Mouse (Mus musculus) embryonic facial prominence, embryonic 13.5 days (tissue): ENCODE results near the gene 1810046K07Rik. TPM values are rescaled to one million over a fixed set of nuclear protein-coding genes. Genes with fewer than 3 reads are reported as not detected.

Experiments used
- ATAC-seq: fragments of 200-750 bp; cut with Nextera tagmentation; 2 replicates; pipeline ENCODE4 v1.8.0; 2017; ENCODE audit warnings: low read depth; ENCODE audit not compliant: insufficient number of reproducible peaks, insufficient read depth, low FRiP score, low TSS enrichment
- H3K27ac ChIP-seq: fragments of 300-500 bp; sonication (generic); 2 replicates; pipeline ENCODE4 v1.5.1; 2015; ENCODE audit warnings: moderate library complexity, mild to moderate bottlenecking, inconsistent platforms
- H3K27me3 ChIP-seq: fragments of 300-500 bp; sonication (generic); 2 replicates; pipeline ENCODE4 v1.6.1; 2015; ENCODE audit warnings: mild to moderate bottlenecking, inconsistent platforms
- H3K36me3 ChIP-seq: fragments of 300-500 bp; sonication (generic); 2 replicates; pipeline ENCODE4 v1.6.1; 2015; ENCODE audit warnings: mild to moderate bottlenecking, inconsistent platforms
- H3K4me1 ChIP-seq: fragments of 300-500 bp; sonication (generic); 2 replicates; pipeline ENCODE4 v1.6.1; 2015; ENCODE audit warnings: inconsistent platforms
- H3K4me2 ChIP-seq: fragments of 300-500 bp; sonication (generic); 2 replicates; pipeline ENCODE4 v1.6.1; 2015; ENCODE audit warnings: moderate library complexity, mild to moderate bottlenecking, inconsistent platforms
- H3K4me3 ChIP-seq: fragments of 300-500 bp; sonication (generic); 2 replicates; pipeline ENCODE4 v1.5.1; 2015; ENCODE audit warnings: mild to moderate bottlenecking, inconsistent platforms
- H3K9ac ChIP-seq: fragments of 300-500 bp; sonication (generic); 2 replicates; pipeline ENCODE4 v1.6.1; 2015; ENCODE audit warnings: mild to moderate bottlenecking, inconsistent platforms
- H3K9me3 ChIP-seq: fragments of 300-500 bp; sonication (generic); 2 replicates; pipeline ENCODE4 v1.6.1; 2016; ENCODE audit warnings: inconsistent platforms
- WGBS: fragments of 180-500 bp; shearing (Covaris S2); methylation state at CpG from one replicate; pipeline ENCODE4 v1.1.7; 2015; ENCODE audit warnings: mixed read lengths; 5-methylcytosine and 5-hydroxymethylcytosine counted together
- polyA plus RNA-seq: library from polyadenylated mRNA; unstranded; fragments of >200 nt; fragmentation: Nextera tagmentation; extraction: Ambion mirVana; gene quantifications from 2 replicates; pipeline ENCODE4 v1.2.1, GENCODE M21; 2015

1810046K07Rik gene
- polyA plus RNA-seq: not detected in 2 replicates

DNA sequence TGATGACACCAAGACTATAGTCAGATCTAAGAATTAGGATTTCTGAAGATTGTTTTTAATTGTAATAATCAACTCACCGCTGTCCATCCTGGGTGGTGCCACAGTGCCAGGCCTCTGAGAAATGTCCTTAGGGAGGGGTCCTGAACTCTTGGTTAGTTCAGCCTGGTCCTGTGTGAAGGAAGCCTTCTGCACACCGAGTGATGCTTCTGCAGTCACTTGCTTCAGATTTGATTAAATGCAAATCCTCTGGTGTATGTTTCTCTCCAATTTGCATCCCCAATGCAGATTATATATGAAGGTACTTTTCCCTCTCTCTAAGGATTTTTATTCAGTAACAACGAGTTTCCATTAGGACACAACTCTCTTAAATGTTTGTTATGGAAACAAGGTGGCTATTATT, at the start of gene 1810046K07Rik:
Gene 1810046K07Rik (minus strand): TSS at position 187 of the 400 bp plus-strand sequence.
- Histone ChIP-seq H3K36me3 (no peaks in the 10 kb centered on the region), H3K27ac (no peak within 1 kb of the TSS), H3K4me1 (no peaks in the 10 kb centered on the region), H3K9ac (no peak within 1 kb of the TSS), H3K4me3 (no peak within 1 kb of the TSS), H3K27me3 (peaks cover 5% of the 10 kb centered on the region; the same call in 1 of the 2 replicates), H3K9me3 (no peaks in the 10 kb centered on the region), H3K4me2 (no peak within 1 kb of the TSS)
- 80% methylated on average over 3 of the region's 3 CpGs for WGBS
- ATAC-seq: no peak

DNA sequence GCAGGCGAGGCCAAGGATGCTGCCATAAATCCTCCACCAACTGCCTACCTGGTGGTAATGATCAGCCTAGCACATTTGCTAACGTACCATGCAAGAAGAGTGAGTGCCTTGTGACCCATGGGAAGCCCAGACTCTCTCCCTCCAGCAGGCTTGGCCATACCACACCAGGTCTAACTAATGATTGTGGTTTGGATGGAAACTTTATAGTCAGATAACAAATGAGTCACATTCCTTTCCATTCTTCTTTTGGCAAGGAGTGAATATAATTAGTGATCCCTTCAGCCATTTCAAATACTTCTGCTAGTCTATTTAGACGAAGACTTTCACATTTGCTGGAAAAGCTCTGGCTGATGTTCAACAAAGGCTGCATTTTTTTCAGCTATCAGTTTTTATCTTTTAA, 40.8 kb upstream of the 1810046K07Rik start:
- H3K27ac ChIP-seq: no peak overlapping the region
- H3K9ac ChIP-seq: no peak overlapping the region
- no peaks in the 10 kb centered on the region for H3K9me3 ChIP-seq
- no peak overlapping the region for H3K4me2 ChIP-seq
- no peaks in the 10 kb centered on the region for H3K4me1 ChIP-seq
- H3K4me3 ChIP-seq: no peak overlapping the region
- 68% methylated on average over 3 of the region's 3 CpGs for WGBS
- no peaks in the 10 kb centered on the region for H3K36me3 ChIP-seq
- no peak for ATAC-seq
- H3K27me3 ChIP-seq: no peaks in the 10 kb centered on the region

- H3K9me3 ChIP-seq: no peaks in the 10 kb centered on the region
- H3K4me1 ChIP-seq: 0 out of 2 replicates have a peak, but pooled peaks cover 3% of the 10 kb centered on the region
- 88% methylated on average over 3 of the region's 3 CpGs for WGBS
- no peak for ATAC-seq
- no peaks in the 10 kb centered on the region for H3K36me3 ChIP-seq
- H3K27ac ChIP-seq: no peak overlapping the region
- H3K27me3 ChIP-seq: no peaks in the 10 kb centered on the region
- H3K4me2 ChIP-seq: no peak overlapping the region
- no peak overlapping the region for H3K9ac ChIP-seq
- no peak overlapping the region for H3K4me3 ChIP-seq
Observed at GRCm38 (mm10) chr9:51367124-51367523, 38.4 kb upstream of the 1810046K07Rik start.

GRCm38 (mm10) chr9:51364059-51364458, 35.3 kb upstream of the 1810046K07Rik start:
- H3K9ac ChIP-seq: no peak overlapping the region
- no peak overlapping the region for H3K4me2 ChIP-seq
- H3K27me3 ChIP-seq: no peaks in the 10 kb centered on the region
- no peak overlapping the region for H3K27ac ChIP-seq
- 70% methylated on average over 4 of the region's 4 CpGs for WGBS
- 0 out of 2 replicates have a peak, but pooled peaks cover 3% of the 10 kb centered on the region for H3K4me1 ChIP-seq
- no peaks in the 10 kb centered on the region for H3K36me3 ChIP-seq
- ATAC-seq: no peak
- no peaks in the 10 kb centered on the region for H3K9me3 ChIP-seq
- H3K4me3 ChIP-seq: no peak overlapping the region

DNA sequence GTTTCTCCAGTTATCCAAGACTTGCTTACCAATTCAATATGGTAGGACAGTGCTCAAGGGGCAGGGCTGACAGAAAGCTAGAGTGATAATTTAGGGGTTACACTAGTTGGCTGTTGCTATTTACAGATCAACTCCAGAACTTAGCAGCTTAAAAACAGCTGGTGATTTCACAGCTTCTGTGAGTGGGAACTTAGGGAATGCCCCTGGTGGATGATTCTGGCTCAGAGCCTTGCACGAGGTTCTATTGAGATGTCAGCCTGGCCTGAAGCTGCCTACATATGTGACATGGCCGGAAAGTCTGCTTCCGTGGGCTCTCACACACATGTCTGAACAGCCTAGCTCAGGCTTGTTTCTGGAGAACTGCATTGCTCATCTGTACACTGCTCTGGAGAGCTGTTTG, 24.8 kb upstream of the 1810046K07Rik start:
- WGBS: 70% methylated on average over 3 of the region's 3 CpGs
- H3K4me1 ChIP-seq: no peaks in the 10 kb centered on the region
- H3K9me3 ChIP-seq: no peaks in the 10 kb centered on the region
- no peak overlapping the region for H3K9ac ChIP-seq
- H3K4me3 ChIP-seq: no peak overlapping the region
- H3K27ac ChIP-seq: no peak overlapping the region
- peaks cover 10% of the 10 kb centered on the region; the same call in 1 of the 2 replicates for H3K27me3 ChIP-seq
- ATAC-seq: no peak
- no peak overlapping the region for H3K4me2 ChIP-seq
- no peaks in the 10 kb centered on the region for H3K36me3 ChIP-seq

DNA sequence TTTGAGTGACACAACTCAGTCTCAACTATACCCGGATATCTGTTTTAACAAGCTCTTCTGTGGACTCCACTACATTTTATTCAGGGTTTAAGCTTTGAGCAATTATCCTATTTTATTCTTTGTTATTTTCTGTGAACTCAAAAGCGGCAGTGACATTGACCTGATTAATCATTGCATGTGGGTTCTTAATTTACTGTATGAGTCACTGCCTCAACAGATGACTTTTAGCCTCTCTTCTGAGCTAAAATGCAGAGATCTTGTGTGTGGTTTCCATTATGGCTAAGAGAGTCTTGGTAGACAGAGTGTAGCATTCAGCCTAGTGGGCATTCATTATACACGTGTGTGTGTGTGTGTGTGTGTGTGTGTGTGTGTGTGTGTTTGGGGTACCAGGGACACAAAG, 24.2 kb upstream of the 1810046K07Rik start:
- ATAC-seq: no peak
- H3K4me2 ChIP-seq: no peak overlapping the region
- peaks cover 10% of the 10 kb centered on the region; the same call in 1 of the 2 replicates for H3K27me3 ChIP-seq
- H3K9ac ChIP-seq: no peak overlapping the region
- no peaks in the 10 kb centered on the region for H3K4me1 ChIP-seq
- WGBS: 65% methylated on average over 3 of the region's 3 CpGs
- no peaks in the 10 kb centered on the region for H3K36me3 ChIP-seq
- no peak overlapping the region for H3K4me3 ChIP-seq
- no peak overlapping the region for H3K27ac ChIP-seq
- no peaks in the 10 kb centered on the region for H3K9me3 ChIP-seq

DNA sequence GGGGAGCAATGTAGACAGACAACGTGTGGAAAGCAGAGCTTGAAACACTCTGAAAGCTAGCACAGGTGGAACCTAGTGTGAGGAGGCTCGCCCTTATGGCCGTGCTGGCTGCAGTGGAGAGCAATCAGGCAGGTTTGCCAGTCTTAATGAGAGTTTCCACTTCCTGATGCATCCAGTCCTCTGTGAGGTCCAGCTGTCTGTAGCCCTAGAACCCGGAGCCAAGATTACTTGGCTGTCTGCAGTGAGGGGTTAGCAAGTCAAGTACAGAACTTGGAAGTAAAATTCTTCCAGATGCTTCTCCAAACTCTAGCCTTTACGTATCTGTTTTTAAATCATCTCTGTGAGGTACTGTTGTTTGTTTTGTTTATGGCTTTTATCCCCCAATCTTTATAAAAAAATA, 20.7 kb upstream of the 1810046K07Rik start:
- no peak for ATAC-seq
- Histone ChIP-seq H3K36me3 (no peaks in the 10 kb centered on the region), H3K4me1 (0 out of 2 replicates have a peak, but pooled peaks cover 3% of the 10 kb centered on the region), H3K9ac (no peak overlapping the region), H3K4me2 (no peak overlapping the region), H3K27me3 (peaks cover 10% of the 10 kb centered on the region; the same call in 1 of the 2 replicates), H3K4me3 (no peak overlapping the region), H3K27ac (no peak overlapping the region), H3K9me3 (no peaks in the 10 kb centered on the region)
- WGBS: 71% methylated on average over 5 of the region's 5 CpGs

DNA sequence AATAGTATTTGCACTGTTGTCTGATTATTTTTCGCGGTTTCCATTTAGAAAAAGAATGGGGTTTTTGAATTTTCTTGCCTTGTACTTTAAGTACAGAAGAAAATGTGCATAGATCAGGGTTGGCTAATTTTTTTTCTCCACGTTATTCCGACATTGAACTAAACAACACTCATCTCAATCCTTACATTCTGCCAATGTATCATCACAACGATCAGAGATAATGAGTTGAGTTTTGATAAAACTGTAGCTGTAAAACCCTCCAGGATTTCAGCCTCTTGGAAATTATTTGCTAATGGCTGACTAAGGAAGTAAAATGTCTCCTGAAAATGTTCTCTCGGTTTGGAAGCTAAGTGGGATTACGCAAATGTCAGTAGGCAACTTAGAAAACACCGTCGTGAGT, 17.1 kb upstream of the 1810046K07Rik start:
- no peak overlapping the region for H3K4me3 ChIP-seq
- H3K4me2 ChIP-seq: no peak overlapping the region
- ATAC-seq: no peak
- H3K9me3 ChIP-seq: no peaks in the 10 kb centered on the region
- no peaks in the 10 kb centered on the region for H3K36me3 ChIP-seq
- 0 out of 2 replicates have a peak, but pooled peaks cover 3% of the 10 kb centered on the region for H3K4me1 ChIP-seq
- no peak overlapping the region for H3K27ac ChIP-seq
- H3K9ac ChIP-seq: no peak overlapping the region
- WGBS: 90% methylated on average over 9 of the region's 9 CpGs
- H3K27me3 ChIP-seq: peaks cover 16% of the 10 kb centered on the region

DNA sequence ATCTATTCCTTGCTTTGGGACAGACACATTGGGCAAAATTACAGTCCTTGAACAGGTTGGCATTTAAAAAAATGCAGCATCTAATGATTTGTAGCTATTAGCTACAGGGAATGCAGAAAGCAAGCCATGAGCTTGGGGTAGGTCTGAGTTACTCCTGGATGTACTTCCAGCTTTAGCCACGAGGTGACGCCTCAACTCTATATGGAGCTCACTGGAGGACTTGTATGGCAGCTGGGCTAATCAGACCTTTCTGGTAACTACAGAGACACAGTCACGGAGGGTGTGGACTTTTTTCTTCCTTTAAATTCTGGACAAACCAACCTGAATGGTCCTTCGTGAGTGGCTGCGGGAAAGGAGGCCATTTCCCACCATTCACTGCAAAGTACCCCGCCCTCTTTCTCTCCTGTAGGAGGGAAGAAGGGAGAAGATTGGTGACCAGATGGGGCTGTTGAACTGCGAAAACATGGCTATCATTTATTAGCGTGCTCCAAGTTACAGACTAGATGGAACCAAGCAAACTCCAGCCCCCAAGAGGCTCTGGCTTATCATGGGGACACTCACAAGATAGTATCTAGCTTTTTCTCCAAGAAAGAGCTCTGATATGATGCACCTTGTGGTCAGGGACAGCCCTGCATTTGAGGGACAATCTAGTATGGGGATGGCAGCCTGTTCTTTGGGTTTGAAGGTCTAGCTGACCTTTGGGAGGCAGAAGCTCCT, 6.7 kb upstream of the 1810046K07Rik start:
- Histone ChIP-seq H3K9me3 (no peaks in the 10 kb centered on the region), H3K27ac (no peak overlapping the region), H3K36me3 (no peaks in the 10 kb centered on the region), H3K4me1 (no peaks in the 10 kb centered on the region; the same call in 1 of the 2 replicates), H3K4me3 (no peak overlapping the region), H3K9ac (no peak overlapping the region), H3K4me2 (peak overlapping the region; percentile 48), H3K27me3 (peaks cover 16% of the 10 kb centered on the region)
- ATAC-seq: no peak
- 23% methylated on average over 8 of the region's 8 CpGs for WGBS

DNA sequence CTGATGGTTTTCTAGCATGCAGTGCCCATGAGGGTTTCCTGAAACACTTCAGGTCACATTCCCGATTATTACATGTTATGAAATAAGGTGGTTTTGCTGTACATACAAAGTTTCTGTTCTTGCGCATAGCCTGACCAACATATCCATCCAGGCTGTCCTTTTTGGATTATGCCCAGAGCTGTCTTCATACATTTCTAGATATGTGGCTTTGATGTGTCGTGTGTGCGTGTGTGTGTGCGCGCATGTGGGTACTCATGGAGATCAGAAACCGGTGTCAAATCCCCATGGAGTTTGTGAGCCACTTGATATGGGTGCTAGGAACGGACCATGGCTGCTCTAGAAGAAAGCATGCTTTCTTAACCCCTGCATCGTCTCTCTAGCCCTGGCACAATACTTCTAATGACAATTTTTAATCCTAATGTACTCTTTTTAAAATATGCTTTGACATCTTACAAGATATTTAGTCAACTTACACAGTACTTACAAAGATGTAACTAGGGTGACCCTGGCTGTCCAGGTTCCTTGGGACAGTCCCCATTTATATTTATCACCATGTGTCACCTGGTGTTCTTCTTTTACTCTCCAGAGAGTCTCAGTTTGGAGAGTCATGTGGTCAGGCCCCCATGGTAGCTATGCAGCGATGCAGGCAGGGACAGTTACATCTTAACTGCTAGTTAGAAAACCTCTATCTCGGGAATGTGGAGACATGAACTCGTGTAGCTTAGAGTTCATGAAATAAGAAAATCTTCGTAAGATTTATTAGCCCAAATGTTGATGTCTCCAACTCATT, 2.9 kb upstream of the 1810046K07Rik start:
- no peaks in the 10 kb centered on the region for H3K9me3 ChIP-seq
- H3K4me1 ChIP-seq: no peaks in the 10 kb centered on the region; the same call in 1 of the 2 replicates
- no peak overlapping the region for H3K4me2 ChIP-seq
- H3K4me3 ChIP-seq: no peak overlapping the region
- no peak overlapping the region for H3K27ac ChIP-seq
- WGBS: 87% methylated on average over 13 of the region's 13 CpGs
- ATAC-seq: no peak
- peaks cover 9% of the 10 kb centered on the region; the same call in 1 of the 2 replicates for H3K27me3 ChIP-seq
- H3K9ac ChIP-seq: no peak overlapping the region
- H3K36me3 ChIP-seq: no peaks in the 10 kb centered on the region

GRCm38 (mm10) chr9:51327555-51327903, 1.2 kb downstream of the 1810046K07Rik start:
- Histone ChIP-seq H3K4me3 (no peak overlapping the region), H3K27me3 (no peaks in the 10 kb centered on the region), H3K9ac (no peak overlapping the region), H3K9me3 (no peaks in the 10 kb centered on the region), H3K4me1 (no peaks in the 10 kb centered on the region), H3K4me2 (no peak overlapping the region), H3K36me3 (no peaks in the 10 kb centered on the region), H3K27ac (no peak overlapping the region)
- no peak for ATAC-seq
- WGBS: 82% methylated on average over 5 of the region's 5 CpGs
